Mouse (Mus musculus) small intestine, adult 2 months (tissue): ENCODE measurements around the gene Phldb2. TPM values are rescaled to one million over a fixed set of nuclear protein-coding genes. Genes with fewer than 3 reads are reported as not detected.

Experiments
- H3K27ac ChIP-seq: fragments of 200-500 bp; 2 replicates; pipeline ENCODE4 v1.5.1; 2012; ENCODE audit warnings: low read depth, low read length, control low read depth, inconsistent platforms; ENCODE audit not compliant: insufficient read depth
- H3K27me3 ChIP-seq: fragments of 200-500 bp; 2 replicates; pipeline ENCODE4 v1.6.1; 2012; ENCODE audit warnings: mild to moderate bottlenecking, moderate library complexity, low read length, inconsistent platforms; ENCODE audit not compliant: control insufficient read depth, insufficient read depth
- H3K36me3 ChIP-seq: fragments of 200-500 bp; 2 replicates; pipeline ENCODE4 v1.6.1; 2012; ENCODE audit warnings: mild to moderate bottlenecking, low read length, control low read depth, inconsistent platforms; ENCODE audit not compliant: control insufficient read depth, insufficient read depth
- H3K4me1 ChIP-seq: fragments of 200-500 bp; 2 replicates; pipeline ENCODE4 v1.6.1; 2012; ENCODE audit warnings: low read length, inconsistent platforms, mixed read lengths; ENCODE audit not compliant: control insufficient read depth, insufficient read depth, insufficient read length
- H3K4me3 ChIP-seq: fragments of 200-500 bp; 2 replicates; pipeline ENCODE4 v1.5.1; 2012; ENCODE audit warnings: low read depth, mild to moderate bottlenecking, control low read depth, inconsistent platforms, low read length, moderate library complexity
- CTCF ChIP-seq: fragments of 200-500 bp; IDR thresholded peaks from 2 replicates; pipeline ENCODE4 v1.5.1; 2012; ENCODE audit warnings: low read depth, mild to moderate bottlenecking, control low read depth, inconsistent platforms, low read length, moderate library complexity, mixed read lengths; ENCODE audit not compliant: insufficient replicate concordance, insufficient read length; ENCODE audit errors: extremely low read depth
- POLR2A ChIP-seq: fragments of 200-500 bp; IDR thresholded peaks from 2 replicates; pipeline ENCODE4 v1.6.1; 2012; ENCODE audit warnings: low read depth, mild to moderate bottlenecking, control low read depth, inconsistent platforms, low read length, moderate library complexity
- WGBS: fragments of 180-500 bp; shearing (Covaris S2); methylation state at CpG from one replicate; pipeline ENCODE4 v1.1.7; 2018; 5-methylcytosine and 5-hydroxymethylcytosine counted together
- polyA plus RNA-seq: library from polyadenylated mRNA; depleted of rRNA; stranded (reverse); fragments of >200 nt; gene quantifications from 2 replicates; pipeline ENCODE4 v1.2.3, GENCODE M21; 2012

Gene Phldb2
- polyA plus RNA-seq, 1 experiment: 3.7 TPM

GRCm38 (mm10) chr16:45880101-45880751 is 73.2 kb downstream of the Phldb2 start:
- H3K4me3 ChIP-seq: no peak overlapping the region
- H3K27me3 ChIP-seq: no peaks in the 10 kb centered on the region
- H3K27ac ChIP-seq: no peak overlapping the region
- no peaks in the 10 kb centered on the region for H3K4me1 ChIP-seq
- no peak for TF ChIP-seq POLR2A
- 93% methylated on average over 6 of the region's 6 CpGs for WGBS
- H3K36me3 ChIP-seq: no peaks in the 10 kb centered on the region

- no peaks in the 10 kb centered on the region for H3K4me1 ChIP-seq
- no peaks in the 10 kb centered on the region for H3K27me3 ChIP-seq
- TF ChIP-seq POLR2A: no peak
- TF ChIP-seq CTCF: no peak
- no peak overlapping the region for H3K4me3 ChIP-seq
- 88% methylated on average over 1 of the region's 1 CpGs for WGBS
- no peak overlapping the region for H3K27ac ChIP-seq
- H3K36me3 ChIP-seq: no peaks in the 10 kb centered on the region
These were observed 75.7 kb downstream of the Phldb2 start for GRCm38 (mm10) chr16:45877739-45878138.

- Histone ChIP-seq H3K36me3 (no peaks in the 10 kb centered on the region), H3K27me3 (no peaks in the 10 kb centered on the region), H3K4me1 (no peaks in the 10 kb centered on the region), H3K27ac (no peak overlapping the region), H3K4me3 (no peak overlapping the region)
- WGBS: 80% methylated on average over 5 of the region's 5 CpGs
- TF ChIP-seq CTCF (no peak), POLR2A (no peak)
These were observed 76.2 kb downstream of the Phldb2 start for GRCm38 (mm10) chr16:45877171-45877570.

GRCm38 (mm10) chr16:45873397-45873796 is 80.0 kb downstream of the Phldb2 start:
- Histone ChIP-seq H3K27ac (no peak overlapping the region), H3K4me1 (no peaks in the 10 kb centered on the region), H3K4me3 (no peak overlapping the region), H3K27me3 (no peaks in the 10 kb centered on the region), H3K36me3 (no peaks in the 10 kb centered on the region)
- no peak for TF ChIP-seq CTCF
- no peak for TF ChIP-seq POLR2A
- WGBS: 64% methylated on average over 4 of the region's 4 CpGs

GRCm38 (mm10) chr16:45871286-45871976 is 82.0 kb downstream of the Phldb2 start:
- Histone ChIP-seq H3K27me3 (no peaks in the 10 kb centered on the region), H3K4me3 (no peak overlapping the region), H3K36me3 (no peaks in the 10 kb centered on the region), H3K27ac (no peak overlapping the region), H3K4me1 (no peaks in the 10 kb centered on the region)
- TF ChIP-seq POLR2A (no peak), CTCF (no peak)
- 72% methylated on average over 10 of the region's 10 CpGs for WGBS

GRCm38 (mm10) chr16:45870651-45871050 is 82.7 kb downstream of the Phldb2 start:
- no peak for TF ChIP-seq CTCF
- no peak for TF ChIP-seq POLR2A
- Histone ChIP-seq H3K4me1 (no peaks in the 10 kb centered on the region), H3K27ac (no peak overlapping the region), H3K27me3 (no peaks in the 10 kb centered on the region), H3K4me3 (no peak overlapping the region), H3K36me3 (no peaks in the 10 kb centered on the region)
- WGBS: 53% methylated on average over 2 of the region's 2 CpGs

- WGBS: 55% methylated on average over 3 of the region's 3 CpGs
- TF ChIP-seq POLR2A (no peak), CTCF (no peak)
- no peaks in the 10 kb centered on the region for H3K36me3 ChIP-seq
These were observed 84.4 kb downstream of the Phldb2 start for GRCm38 (mm10) chr16:45869044-45869443.

More at GRCm38 (mm10) chr16:45869044-45869443, 84.4 kb downstream of the Phldb2 start:
- Histone ChIP-seq H3K4me1 (no peaks in the 10 kb centered on the region), H3K27me3 (no peaks in the 10 kb centered on the region), H3K4me3 (no peak overlapping the region), H3K27ac (no peak overlapping the region)
